Mouse (Mus musculus) layer of hippocampus, adult 6 months (tissue): ENCODE data around the gene Dnajb11. TPM values are rescaled to one million over a fixed set of nuclear protein-coding genes. Genes with fewer than 3 reads are reported as not detected.

Source experiments
- long read RNA-seq, 2 experiments: library from polyadenylated mRNA; unstranded; transcript quantifications; one replicate each; pipeline ENCODE4 v2.0.0; 2019 to 2020
- polyA plus RNA-seq: library from polyadenylated mRNA; unstranded; fragments of <200 nt; fragmentation: Nextera tagmentation; gene quantifications from 2 replicates; pipeline ENCODE4 v1.2.3, GENCODE M21; 2021

The Dnajb11 gene
- 90.9 and 101 TPM in 2 replicates for polyA plus RNA-seq
- long read RNA-seq, experiment 1, transcript Dnajb11-201 (10 exons, 1,927 nt) = major isoform, 200 of 221 reads
- long read RNA-seq, experiment 1, partial matches to known transcripts = 13 of 221 reads
- long read RNA-seq, experiment 1, other reads (novel, unspliced or antisense) = 8 of 221 reads
- long read RNA-seq, experiment 2, transcript Dnajb11-201 (10 exons, 1,927 nt) = major isoform, 669 of 689 reads
- long read RNA-seq, experiment 2, partial matches to known transcripts = 2 of 689 reads
- long read RNA-seq, experiment 2, other reads (novel, unspliced or antisense) = 14 of 689 reads

DNA sequence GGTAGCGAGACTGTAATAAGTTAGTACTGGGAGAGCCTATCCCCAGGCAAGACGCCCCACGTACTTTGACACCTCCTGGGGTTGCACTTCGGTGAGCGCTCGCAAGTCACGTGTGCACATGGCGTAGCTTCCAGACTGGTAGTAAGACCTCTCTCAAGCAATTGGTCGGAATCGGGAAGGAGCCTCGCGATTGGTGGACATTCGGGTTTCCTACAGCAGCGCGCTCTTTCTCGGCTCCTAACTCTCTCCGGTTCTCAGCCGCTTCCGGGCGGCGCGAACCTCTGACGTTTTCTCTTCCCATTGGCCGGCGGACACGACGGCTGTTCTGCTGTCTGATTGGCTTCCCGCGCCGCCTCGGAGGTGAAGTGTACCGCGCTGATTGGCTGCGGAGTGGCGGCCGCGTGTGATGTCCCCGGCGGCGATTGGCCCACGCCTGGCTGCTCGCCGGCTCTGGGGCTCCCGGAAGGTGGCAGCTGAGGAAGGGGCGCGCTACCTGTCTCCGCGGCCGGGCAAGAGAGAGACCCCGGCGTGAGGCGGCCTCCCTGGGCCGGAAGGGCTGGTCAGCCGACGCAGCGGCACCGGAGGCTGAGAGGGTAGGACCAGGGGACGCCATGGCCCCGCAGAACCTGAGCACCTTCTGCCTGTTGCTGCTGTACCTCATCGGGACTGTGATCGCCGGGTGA, at the start of gene Dnajb11, which contains the start of gene Tbccd1:
Dnajb11 (plus strand) TSS at position 415 of the 683 bp plus-strand sequence.
Tbccd1 (minus strand) TSS at position 239 of the 683 bp plus-strand sequence.

DNA sequence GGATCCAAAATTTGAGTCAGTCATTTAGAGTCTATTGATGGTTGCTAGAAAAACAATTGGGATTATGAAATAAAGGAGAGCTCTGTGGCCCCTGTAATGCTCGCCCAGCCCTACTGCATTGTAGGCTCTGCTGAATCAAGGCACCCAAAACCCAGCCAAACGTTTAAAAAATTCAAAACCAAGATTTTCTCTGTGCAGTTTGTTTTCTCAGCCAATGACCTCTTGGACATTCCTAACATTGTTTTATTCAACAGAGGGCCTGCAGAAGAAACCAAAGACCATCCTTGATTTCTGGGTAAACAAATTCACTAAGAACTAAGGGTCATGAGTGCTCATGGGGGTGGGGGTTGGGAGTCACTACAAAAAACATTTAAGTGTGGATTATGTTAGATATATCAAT, 46.2 kb upstream of the Dnajb11 start, which contains the start of gene Crygs:
Crygs (minus strand) TSS at position 101 of the 400 bp plus-strand sequence.

DNA sequence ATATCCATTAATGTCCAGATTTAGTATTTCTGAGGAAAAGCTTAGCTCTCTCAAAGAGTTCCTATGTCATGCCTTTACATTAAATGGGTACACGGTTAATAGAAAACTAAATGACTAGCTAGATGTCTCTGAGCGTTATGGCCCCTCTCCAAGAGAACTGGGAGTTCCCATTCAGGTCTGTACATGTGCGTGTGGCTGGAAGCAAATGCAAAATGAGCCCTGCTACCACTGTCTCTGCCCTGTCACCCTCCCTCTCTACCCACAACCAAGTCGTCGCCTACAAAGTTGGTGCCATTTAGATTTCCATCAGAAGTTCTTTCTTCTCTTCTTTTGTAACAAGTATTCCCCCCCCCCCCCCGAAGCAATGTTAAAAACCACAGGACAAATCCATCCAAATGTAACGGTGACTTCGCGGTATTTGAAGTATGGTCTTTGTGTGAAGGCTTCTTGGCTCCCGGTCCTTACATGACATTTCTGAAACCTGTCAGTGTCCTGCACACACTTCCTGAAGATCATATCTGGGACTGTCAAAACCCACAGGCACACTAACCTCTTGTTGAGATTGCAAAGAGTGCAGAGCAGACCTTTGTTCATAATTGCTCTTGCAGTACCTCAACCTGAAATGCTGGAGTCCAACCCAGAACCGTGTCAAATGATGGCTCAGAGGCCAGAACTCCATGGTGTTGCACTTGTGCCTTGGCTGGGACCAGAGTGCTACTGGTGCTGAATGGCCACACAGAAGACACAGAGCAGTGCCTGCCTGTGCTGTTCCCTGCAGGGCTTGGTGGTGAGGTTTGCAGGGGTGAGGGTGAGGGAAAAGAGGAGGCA, 33.3 kb downstream of the Dnajb11 start, which contains the start of gene Ahsg:
Ahsg (plus strand) TSS at position 595 of the 828 bp plus-strand sequence.

DNA sequence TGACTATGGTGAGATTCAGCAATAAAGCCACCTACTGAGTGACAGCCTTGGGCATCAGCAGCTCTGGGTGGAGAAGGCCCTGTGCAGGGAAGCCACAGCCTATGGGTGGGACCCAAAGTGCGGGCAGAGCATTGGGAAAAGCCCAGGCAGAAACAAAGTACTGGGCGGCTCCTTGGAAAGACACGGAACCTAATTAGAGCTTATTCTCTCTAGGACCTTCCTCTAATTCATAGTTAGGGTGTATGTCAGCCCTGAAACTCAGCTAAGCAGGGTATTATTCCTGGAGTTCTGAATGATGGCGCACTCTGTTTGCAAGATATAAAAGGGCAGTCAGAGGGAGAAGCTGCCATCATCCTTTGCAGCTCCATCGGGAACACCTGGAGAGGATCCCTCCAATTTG, 60.4 kb downstream of the Dnajb11 start, which contains the start of gene Fetub:
Fetub (plus strand) TSS at position 301 of the 400 bp plus-strand sequence.

Other genes starting within 250 kb of the Dnajb11 start
- gene Dgkg, start 200.6 kb upstream of the Dnajb11 start, polyA plus RNA-seq = 116 and 125 TPM in 2 replicates
- gene Crygs, start 46.3 kb upstream of the Dnajb11 start, polyA plus RNA-seq = 0.23 and 0.45 TPM in 2 replicates
- 11.0 and 11.6 TPM in 2 replicates for gene Tbccd1, start 176 bp upstream of the Dnajb11 start, polyA plus RNA-seq
- not detected in 2 replicates for gene Ahsg, start 33.4 kb downstream of the Dnajb11 start, polyA plus RNA-seq
- gene Fetub, start 60.5 kb downstream of the Dnajb11 start, polyA plus RNA-seq = 0.18 and 0.30 TPM in 2 replicates
- not detected in 2 replicates for gene Hrg, start 93.2 kb downstream of the Dnajb11 start, polyA plus RNA-seq
- gene Kng2, start 171.6 kb downstream of the Dnajb11 start, polyA plus RNA-seq = not detected in 2 replicates
- not detected in 2 replicates for gene Kng1, start 200.0 kb downstream of the Dnajb11 start, polyA plus RNA-seq
- gene Eif4a2, start 249.6 kb downstream of the Dnajb11 start, polyA plus RNA-seq = 973 and 1,001 TPM in 2 replicates